Mouse (Mus musculus) liver, postnatal 0 days (tissue): ENCODE results near the gene Hmcn1.

Experiments
- CTCF ChIP-seq: sonication (generic); IDR thresholded peaks from 2 replicates; pipeline ENCODE4 v1.5.1; 2016; ENCODE audit warnings: antibody characterized with exemption, low read depth
- EP300 ChIP-seq: IDR thresholded peaks from 2 replicates; pipeline ENCODE4 v1.6.1; 2016; ENCODE audit warnings: antibody characterized with exemption, low read depth, mild to moderate bottlenecking

GRCm38 (mm10) chr1:150570562-150571156, 422.6 kb downstream of the Hmcn1 start:
- TF ChIP-seq CTCF (no peak), EP300 (no peak)
